Mouse (Mus musculus) spleen, adult 2 months (tissue): ENCODE measurements around the gene Lefty1.

ENCODE experiments used
- CTCF ChIP-seq: fragments of 200-500 bp; IDR thresholded peaks from 2 replicates; pipeline ENCODE4 v1.5.1; 2011; ENCODE audit warnings: mild to moderate bottlenecking, inconsistent platforms; ENCODE audit not compliant: insufficient read depth, insufficient read length, insufficient replicate concordance; ENCODE audit errors: extremely low read depth
- POLR2A ChIP-seq: fragments of 200-500 bp; IDR thresholded peaks from 2 replicates; pipeline ENCODE4 v1.6.1; 2011; ENCODE audit warnings: low read depth, low read length, inconsistent platforms

- TF ChIP-seq POLR2A (no peak), CTCF (no peak)
Measured at GRCm38 (mm10) chr1:180913797-180914196, 21.0 kb upstream of the Lefty1 start.
